Mouse (Mus musculus) neural tube, embryonic 15.5 days (tissue): Measurements from ENCODE around the gene H2-Eb1. TPM values are rescaled to one million over a fixed set of nuclear protein-coding genes. Genes with fewer than 3 reads are reported as not detected.

Source experiments
- ATAC-seq: fragments of 200-750 bp; cut with Nextera tagmentation; 2 replicates; pipeline ENCODE4 v1.8.0; 2017; ENCODE audit warnings: mild to moderate bottlenecking, moderate TSS enrichment, moderate library complexity; ENCODE audit not compliant: low FRiP score
- H3K27ac ChIP-seq: fragments of 300-500 bp; sonication (generic); replicated peaks from 2 replicates; pipeline ENCODE4 v1.5.1; 2015; ENCODE audit warnings: mild to moderate bottlenecking, inconsistent platforms
- H3K27me3 ChIP-seq: fragments of 300-500 bp; sonication (generic); replicated peaks from 2 replicates; pipeline ENCODE4 v1.6.1; 2015; ENCODE audit warnings: inconsistent platforms
- H3K36me3 ChIP-seq: fragments of 300-500 bp; sonication (generic); 2 replicates; pipeline ENCODE4 v1.6.1; 2015; ENCODE audit warnings: inconsistent platforms
- H3K4me1 ChIP-seq: fragments of 300-500 bp; sonication (generic); 2 replicates; pipeline ENCODE4 v1.6.1; 2015; ENCODE audit warnings: inconsistent platforms
- H3K4me2 ChIP-seq: fragments of 300-500 bp; sonication (generic); 2 replicates; pipeline ENCODE4 v1.6.1; 2015; ENCODE audit warnings: inconsistent platforms, mild to moderate bottlenecking, moderate library complexity
- H3K4me3 ChIP-seq: fragments of 300-500 bp; sonication (generic); replicated peaks from 2 replicates; pipeline ENCODE4 v1.5.1; 2015; ENCODE audit warnings: mild to moderate bottlenecking, inconsistent platforms
- H3K9ac ChIP-seq: fragments of 300-500 bp; sonication (generic); replicated peaks from 2 replicates; pipeline ENCODE4 v1.6.1; 2015; ENCODE audit warnings: mild to moderate bottlenecking, inconsistent platforms
- H3K9me3 ChIP-seq: fragments of 300-500 bp; sonication (generic); replicated peaks from 2 replicates; pipeline ENCODE4 v1.6.1; 2016; ENCODE audit warnings: inconsistent platforms
- WGBS: fragments of 180-500 bp; shearing (Covaris S2); methylation state at CpG from one replicate; pipeline ENCODE4 v1.1.7; 2015; ENCODE audit warnings: mixed read lengths; 5-methylcytosine and 5-hydroxymethylcytosine counted together
- polyA plus RNA-seq: library from polyadenylated mRNA; unstranded; fragments of >200 nt; fragmentation: Nextera tagmentation; extraction: Ambion mirVana; gene quantifications from 2 replicates; pipeline ENCODE4 v1.2.1, GENCODE M21; 2015

The H2-Eb1 gene
- polyA plus RNA-seq, 1 experiment from 2014 or later: 4.0 TPM

GRCm38 (mm10) chr17:34326373-34326772 lies 20.7 kb downstream of the H2-Eb1 start:
- WGBS: 79% methylated on average over 3 of the region's 3 CpGs
- Histone ChIP-seq H3K27ac (no peak overlapping the region), H3K36me3 (no peaks in the 10 kb centered on the region), H3K27me3 (no peaks in the 10 kb centered on the region), H3K9me3 (no peaks in the 10 kb centered on the region), H3K9ac (no peak overlapping the region), H3K4me1 (no peaks in the 10 kb centered on the region), H3K4me3 (no peak overlapping the region), H3K4me2 (no peak overlapping the region)
- ATAC-seq: no peak

GRCm38 (mm10) chr17:34329807-34330206 lies 24.1 kb downstream of the H2-Eb1 start:
- Histone ChIP-seq H3K9ac (no peak overlapping the region), H3K27ac (no peak overlapping the region), H3K27me3 (0 out of 2 replicates have a peak, but pooled peaks cover 2% of the 10 kb centered on the region), H3K4me3 (no peak overlapping the region), H3K9me3 (no peaks in the 10 kb centered on the region), H3K4me1 (no peaks in the 10 kb centered on the region), H3K36me3 (no peaks in the 10 kb centered on the region), H3K4me2 (no peak overlapping the region)
- 67% methylated on average over 2 of the region's 2 CpGs for WGBS
- no peak for ATAC-seq

DNA sequence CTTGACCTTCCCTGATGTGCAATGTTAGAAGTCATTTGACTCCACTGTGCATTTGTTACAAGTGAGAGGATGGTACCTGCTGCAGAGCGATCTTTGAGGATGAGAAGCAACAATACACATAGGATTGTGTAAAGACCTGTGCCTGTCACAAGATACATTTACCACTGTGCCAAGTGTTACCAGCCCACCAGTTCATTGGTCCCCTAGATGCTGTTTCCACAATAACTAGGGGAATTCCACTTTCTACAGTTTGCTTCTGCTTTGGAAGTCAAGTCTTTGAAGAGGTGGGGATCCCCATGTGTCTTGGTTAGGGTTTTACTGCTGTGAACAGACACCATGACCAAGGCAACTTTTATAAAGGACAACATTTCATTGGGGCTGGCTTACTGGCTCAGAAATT lies 25.5 kb downstream of the H2-Eb1 start:
- Histone ChIP-seq H3K27ac (no peak overlapping the region), H3K4me3 (no peak overlapping the region), H3K9me3 (no peaks in the 10 kb centered on the region), H3K27me3 (0 out of 2 replicates have a peak, but pooled peaks cover 2% of the 10 kb centered on the region), H3K4me1 (no peaks in the 10 kb centered on the region), H3K36me3 (no peaks in the 10 kb centered on the region), H3K4me2 (no peak overlapping the region), H3K9ac (no peak overlapping the region)
- no peak for ATAC-seq
- 98% methylated on average over 1 of the region's 1 CpGs for WGBS

GRCm38 (mm10) chr17:34340619-34341402 lies 35.1 kb downstream of the H2-Eb1 start:
- Histone ChIP-seq H3K27me3 (no peaks in the 10 kb centered on the region), H3K9ac (no peak overlapping the region), H3K4me2 (no peak overlapping the region), H3K36me3 (no peaks in the 10 kb centered on the region), H3K4me3 (no peak overlapping the region), H3K9me3 (no peaks in the 10 kb centered on the region), H3K27ac (no peak overlapping the region), H3K4me1 (no peaks in the 10 kb centered on the region)
- WGBS: 50% methylated on average over 3 of the region's 3 CpGs
- ATAC-seq: no peak

DNA sequence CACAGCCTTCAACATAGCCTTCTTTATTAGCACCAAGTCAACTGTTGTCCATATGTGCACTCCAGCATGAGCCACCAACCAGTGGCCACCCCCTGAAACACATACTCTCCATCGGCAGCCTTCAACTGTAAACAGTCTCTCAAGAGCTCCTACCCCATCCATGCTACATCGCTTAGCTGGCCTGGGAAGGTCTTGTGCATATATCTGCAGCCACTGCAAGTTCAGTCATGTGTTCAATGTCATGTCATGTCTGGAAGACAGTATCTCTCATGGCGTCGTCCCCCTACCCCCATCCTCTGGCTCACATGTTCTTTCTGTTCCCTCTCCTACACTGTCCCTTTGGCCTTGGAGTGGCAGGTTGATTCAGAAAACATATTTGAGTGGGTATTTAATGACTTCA lies 39.2 kb downstream of the H2-Eb1 start:
- WGBS: 87% methylated on average over 4 of the region's 4 CpGs
- ATAC-seq: no peak
- H3K4me3 ChIP-seq: no peak overlapping the region

DNA sequence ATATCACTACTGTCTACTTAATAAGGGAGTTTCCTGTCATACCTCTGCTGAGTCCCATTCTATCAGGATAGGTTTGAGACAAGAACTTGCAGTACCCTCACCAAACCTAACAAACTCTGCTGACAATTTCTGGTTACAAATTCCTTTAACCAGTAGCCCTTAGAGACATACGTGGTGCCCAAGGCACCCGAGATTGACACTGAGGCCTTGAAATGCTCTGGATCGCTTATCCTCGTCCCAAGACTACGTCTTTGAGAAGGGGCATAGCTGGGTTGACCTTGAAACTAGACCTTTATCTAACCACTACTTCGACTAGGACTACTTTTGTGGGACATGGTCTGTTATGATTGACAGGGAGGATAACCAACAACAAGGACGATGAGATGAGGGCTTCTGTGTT lies 39.8 kb downstream of the H2-Eb1 start:
- WGBS: 90% methylated on average over 7 of the region's 7 CpGs
- Histone ChIP-seq H3K4me3 (no peak overlapping the region), H3K9me3 (no peaks in the 10 kb centered on the region), H3K36me3 (no peaks in the 10 kb centered on the region), H3K27me3 (0 out of 2 replicates have a peak, but pooled peaks cover 2% of the 10 kb centered on the region), H3K4me1 (no peaks in the 10 kb centered on the region), H3K9ac (no peak overlapping the region), H3K4me2 (no peak overlapping the region), H3K27ac (no peak overlapping the region)
- no peak for ATAC-seq

More for the DNA sequence above, 39.2 kb downstream of the H2-Eb1 start:
- Histone ChIP-seq H3K9ac (no peak overlapping the region), H3K4me1 (no peaks in the 10 kb centered on the region), H3K4me2 (no peak overlapping the region), H3K27ac (no peak overlapping the region), H3K27me3 (no peaks in the 10 kb centered on the region), H3K36me3 (no peaks in the 10 kb centered on the region), H3K9me3 (no peaks in the 10 kb centered on the region)

- ATAC-seq: no peak
- H3K4me3 ChIP-seq: no peak overlapping the region
- no peaks in the 10 kb centered on the region for H3K36me3 ChIP-seq
- no peaks in the 10 kb centered on the region for H3K4me1 ChIP-seq
- H3K9me3 ChIP-seq: no peaks in the 10 kb centered on the region
- no peak overlapping the region for H3K9ac ChIP-seq
- 76% methylated on average over 3 of the region's 3 CpGs for WGBS
- no peak overlapping the region for H3K4me2 ChIP-seq
- no peak overlapping the region for H3K27ac ChIP-seq
- H3K27me3 ChIP-seq: 0 out of 2 replicates have a peak, but pooled peaks cover 5% of the 10 kb centered on the region
These were observed 40.4 kb downstream of the H2-Eb1 start for GRCm38 (mm10) chr17:34346041-34346440.

DNA sequence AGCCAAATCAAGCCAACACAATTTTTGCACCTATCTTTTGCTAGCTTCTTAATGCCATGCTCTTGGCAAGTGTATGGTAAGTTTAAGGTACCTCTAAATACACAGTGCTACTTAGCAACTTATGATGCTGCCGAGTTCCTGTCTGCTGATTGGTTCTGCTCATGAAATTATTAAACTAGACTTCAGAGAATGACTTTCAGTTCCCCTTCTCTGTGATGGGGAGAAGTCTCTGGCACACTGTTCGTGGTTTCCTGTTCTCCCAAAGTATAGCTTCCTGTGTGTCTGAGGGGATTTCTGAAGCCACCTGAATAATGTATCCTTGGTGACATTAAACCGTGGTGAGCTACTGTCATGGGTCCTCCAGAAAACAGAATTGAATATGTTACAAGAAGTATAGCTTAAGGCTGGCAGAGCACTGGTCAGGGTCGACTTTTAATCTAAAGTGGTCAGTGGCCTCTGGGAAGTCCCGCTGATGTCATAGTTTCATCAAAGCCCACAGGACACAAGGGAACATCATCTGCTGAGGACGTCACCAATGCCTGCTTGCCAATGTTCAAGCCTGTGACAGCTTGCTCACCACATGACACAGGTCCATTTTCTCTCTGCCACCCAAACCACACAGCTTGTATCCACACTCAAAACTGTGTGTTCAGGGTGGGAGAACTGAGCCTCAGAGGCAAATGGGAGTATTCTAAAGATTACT lies 42.1 kb downstream of the H2-Eb1 start:
- H3K36me3 ChIP-seq: no peaks in the 10 kb centered on the region
- 72% methylated on average over 6 of the region's 6 CpGs for WGBS

DNA sequence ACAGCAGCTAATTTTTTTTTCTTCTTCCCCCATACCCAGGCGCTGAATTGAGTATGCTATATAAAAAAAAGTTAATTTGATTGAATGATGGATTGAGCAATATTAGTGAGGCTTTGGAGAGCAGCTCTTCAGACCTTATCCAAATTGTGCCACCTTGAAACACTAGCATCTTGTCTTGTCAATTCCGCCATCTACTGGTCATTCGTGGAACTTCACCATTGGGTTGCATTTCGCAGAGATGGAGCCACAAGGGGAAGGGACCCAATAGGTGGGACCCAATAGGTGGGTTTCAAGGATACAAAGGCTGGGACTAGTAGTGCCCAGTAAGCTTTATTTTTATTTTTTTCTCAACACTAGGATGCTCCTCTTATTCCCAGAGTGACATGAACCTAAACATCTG lies 43.8 kb downstream of the H2-Eb1 start:
- H3K27ac ChIP-seq: no peak overlapping the region
- 3% methylated on average over 4 of the region's 4 CpGs for WGBS
- no peaks in the 10 kb centered on the region for H3K36me3 ChIP-seq
- no peak overlapping the region for H3K4me3 ChIP-seq
- H3K9me3 ChIP-seq: no peaks in the 10 kb centered on the region
- H3K27me3 ChIP-seq: 0 out of 2 replicates have a peak, but pooled peaks cover 5% of the 10 kb centered on the region
- H3K4me2 ChIP-seq: no peak overlapping the region
- H3K4me1 ChIP-seq: no peaks in the 10 kb centered on the region
- no peak overlapping the region for H3K9ac ChIP-seq
- no peak for ATAC-seq

More for the DNA sequence above, 42.1 kb downstream of the H2-Eb1 start:
- Histone ChIP-seq H3K27me3 (0 out of 2 replicates have a peak, but pooled peaks cover 5% of the 10 kb centered on the region), H3K4me1 (no peaks in the 10 kb centered on the region), H3K9me3 (no peaks in the 10 kb centered on the region), H3K4me3 (no peak overlapping the region), H3K27ac (no peak overlapping the region), H3K4me2 (no peak overlapping the region), H3K9ac (no peak overlapping the region)
- ATAC-seq: no peak

- WGBS: 90% methylated on average over 5 of the region's 5 CpGs
- no peak within 1 kb of the TSS for H3K4me2 ChIP-seq
- no peaks in the 10 kb centered on the region for H3K36me3 ChIP-seq
- H3K27ac ChIP-seq: no peak within 1 kb of the TSS
- H3K9me3 ChIP-seq: no peaks in the 10 kb centered on the region
- H3K27me3 ChIP-seq: 0 out of 2 replicates have a peak, but pooled peaks cover 5% of the 10 kb centered on the region
- no peak within 1 kb of the TSS for H3K4me3 ChIP-seq
- H3K4me1 ChIP-seq: no peaks in the 10 kb centered on the region
- no peak within 1 kb of the TSS for H3K9ac ChIP-seq
- no peak for ATAC-seq
These were observed 48.9 kb downstream of the H2-Eb1 start, which contains the start of gene Btnl2 for GRCm38 (mm10) chr17:34354539-34354938. Btnl2 (plus strand) TSS chr17:34354822.

DNA sequence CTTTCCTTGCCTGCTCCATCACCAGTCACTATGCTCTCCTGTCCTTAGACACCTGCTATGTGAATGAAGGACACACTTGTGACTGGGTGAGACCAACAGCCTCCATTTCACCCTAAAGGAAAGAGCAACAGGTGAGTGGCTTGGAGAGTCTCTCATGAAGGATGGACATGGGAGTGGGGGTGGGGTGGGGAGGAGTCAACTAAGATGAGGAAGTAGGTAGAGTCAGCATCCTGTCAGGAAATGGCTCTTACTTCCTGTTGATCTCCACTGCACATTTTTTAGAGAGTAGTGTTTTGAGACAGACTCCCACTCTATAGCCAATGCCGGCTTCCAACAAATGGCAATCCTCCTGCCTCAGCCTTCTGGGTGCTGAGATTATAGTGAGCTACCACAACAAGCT lies 49.3 kb downstream of the H2-Eb1 start:
- Histone ChIP-seq H3K9ac (no peak overlapping the region), H3K27me3 (0 out of 2 replicates have a peak, but pooled peaks cover 5% of the 10 kb centered on the region), H3K36me3 (no peaks in the 10 kb centered on the region), H3K9me3 (no peaks in the 10 kb centered on the region), H3K27ac (no peak overlapping the region), H3K4me3 (no peak overlapping the region), H3K4me1 (no peaks in the 10 kb centered on the region), H3K4me2 (no peak overlapping the region)
- ATAC-seq: no peak
- 93% methylated on average over 1 of the region's 1 CpGs for WGBS
